Mouse (Mus musculus): ENCODE measurements around the gene Srgap2. TPM values are rescaled to one million over a fixed set of nuclear protein-coding genes. Genes with fewer than 3 reads are reported as not detected.

Gene Srgap2
- polyA plus RNA-seq, 1 experiment from 2014 or later = 20.8 TPM

DNA sequence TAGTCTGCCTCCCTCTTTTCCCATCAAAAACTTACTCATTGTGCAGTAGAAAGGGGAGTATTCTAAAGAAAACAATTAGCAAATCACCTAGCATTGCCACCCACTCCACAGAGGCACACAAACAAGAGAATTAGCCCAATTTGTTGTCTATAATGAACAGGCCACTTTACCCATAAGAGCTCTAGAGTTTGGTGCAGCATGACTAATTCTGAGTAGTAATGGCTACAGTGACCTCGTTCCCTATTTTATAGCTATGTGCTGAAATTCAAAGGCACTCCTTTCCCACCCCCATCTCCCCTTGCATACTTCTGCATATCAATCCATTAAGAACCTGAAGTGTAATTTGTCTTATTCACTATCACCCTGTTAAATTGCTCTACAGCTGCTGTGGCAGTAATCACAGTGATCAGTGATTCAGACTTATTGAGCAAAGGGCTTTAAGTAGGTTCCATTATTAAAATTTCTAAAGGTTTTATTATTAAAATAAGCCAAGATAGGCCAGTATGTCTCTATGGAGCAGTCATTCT, 64.5 kb downstream of the Srgap2 start:
- Histone ChIP-seq H3K4me2 (replicated peaks; ENCODE audit: low read depth, low read length) (no peak overlapping the region), H3K36me3 (ENCODE audit: control insufficient read depth, insufficient read depth, low read length) (no peaks in the 10 kb centered on the region), H3K27ac (ENCODE audit: low read depth, low read length) (no peak overlapping the region), H3K4me1 (ENCODE audit: control insufficient read depth, insufficient read depth, low read length) (no peaks in the 10 kb centered on the region), H3K4me3 (ENCODE audit: low read length) (no peak overlapping the region), H3K9ac (ENCODE audit: low read depth, low read length) (no peak overlapping the region), H3K27me3 (ENCODE audit: control insufficient read depth, insufficient read depth, low read length) (no peaks in the 10 kb centered on the region), H3K9me3 (ENCODE audit: control insufficient read depth, low read length) (no peaks in the 10 kb centered on the region)
- 16% methylated on average over 1 of the region's 1 CpGs for WGBS
- ATAC-seq (ENCODE audit: low FRiP score, low TSS enrichment) = no peak

DNA sequence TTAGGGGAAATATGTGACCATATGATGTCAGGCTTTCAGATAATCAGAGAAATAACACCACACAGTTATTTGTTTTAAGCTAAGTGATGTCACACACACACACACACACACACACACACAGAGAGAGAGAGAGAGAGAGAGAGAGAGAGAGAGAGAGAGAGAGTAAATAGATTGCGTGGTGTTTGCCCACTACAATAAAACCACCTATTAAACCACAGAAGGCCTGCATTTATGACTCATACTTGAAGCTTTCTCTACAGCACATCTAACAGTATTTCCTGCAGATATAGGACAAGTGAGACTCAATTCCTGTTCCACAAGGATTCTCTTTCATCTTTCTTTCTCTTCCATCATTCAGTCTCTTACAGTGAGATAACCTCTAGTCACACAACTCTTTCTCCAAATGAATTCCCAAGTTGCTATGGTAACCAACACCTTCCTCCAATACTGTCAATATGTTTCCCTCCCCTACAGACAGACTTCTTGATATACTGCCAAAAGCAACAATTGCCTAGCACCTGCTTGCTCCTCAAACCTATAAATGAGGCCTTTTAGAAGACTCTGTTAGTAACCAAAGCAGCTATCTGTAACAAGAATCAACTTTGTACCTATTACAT, 66.1 kb downstream of the Srgap2 start:
- WGBS = 81% methylated on average over 1 of the region's 1 CpGs

DNA sequence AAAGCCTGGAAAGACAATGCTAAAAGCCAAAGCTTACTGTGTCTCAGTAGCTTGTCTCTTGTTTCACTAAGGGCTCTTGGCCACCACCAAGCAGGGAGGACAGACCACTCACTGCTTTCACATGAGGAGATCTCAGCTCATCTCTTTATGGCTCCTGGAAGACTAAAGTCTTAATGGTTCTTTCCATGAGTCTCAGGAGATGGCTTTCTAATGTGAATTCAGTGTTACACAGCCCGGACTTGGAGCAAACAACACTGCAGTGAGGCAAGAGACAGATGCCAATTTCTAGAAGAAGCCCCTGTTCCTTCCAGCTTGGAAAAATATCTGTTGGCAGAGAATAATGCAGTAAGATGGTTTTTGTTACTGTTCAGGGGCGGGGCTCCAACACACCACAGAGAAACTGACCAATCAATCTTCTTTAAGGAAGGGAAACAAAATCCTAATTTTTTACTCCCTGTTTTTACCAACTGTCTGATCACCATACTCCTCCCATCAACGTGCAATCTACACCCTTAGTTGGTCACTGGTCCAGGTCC, 71.7 kb downstream of the Srgap2 start:
- H3K9ac ChIP-seq (ENCODE audit: low read depth, low read length) = no peak overlapping the region
- H3K27me3 ChIP-seq (ENCODE audit: control insufficient read depth, insufficient read depth, low read length) = no peaks in the 10 kb centered on the region
- 71% methylated on average over 3 of the region's 3 CpGs for WGBS
- 0 out of 2 replicates have a peak, but pooled peaks cover 3% of the 10 kb centered on the region for H3K4me1 ChIP-seq (ENCODE audit: control insufficient read depth, insufficient read depth, low read length)
- ATAC-seq (ENCODE audit: low FRiP score, low TSS enrichment) = no peak
- no peak overlapping the region for H3K27ac ChIP-seq (ENCODE audit: low read depth, low read length)
- H3K9me3 ChIP-seq (ENCODE audit: control insufficient read depth, low read length) = no peaks in the 10 kb centered on the region
- no peak overlapping the region for H3K4me2 ChIP-seq (replicated peaks; ENCODE audit: low read depth, low read length)
- H3K36me3 ChIP-seq (ENCODE audit: control insufficient read depth, insufficient read depth, low read length) = no peaks in the 10 kb centered on the region
- no peak overlapping the region for H3K4me3 ChIP-seq (ENCODE audit: low read length)

More for the DNA sequence above, 66.1 kb downstream of the Srgap2 start:
- no peak overlapping the region for H3K9ac ChIP-seq (ENCODE audit: low read depth, low read length)
- H3K9me3 ChIP-seq (ENCODE audit: control insufficient read depth, low read length) = no peaks in the 10 kb centered on the region
- ATAC-seq (ENCODE audit: low FRiP score, low TSS enrichment) = no peak
- H3K36me3 ChIP-seq (ENCODE audit: control insufficient read depth, insufficient read depth, low read length) = no peaks in the 10 kb centered on the region
- H3K27me3 ChIP-seq (ENCODE audit: control insufficient read depth, insufficient read depth, low read length) = no peaks in the 10 kb centered on the region
- no peaks in the 10 kb centered on the region for H3K4me1 ChIP-seq (ENCODE audit: control insufficient read depth, insufficient read depth, low read length)
- no peak overlapping the region for H3K27ac ChIP-seq (ENCODE audit: low read depth, low read length)
- no peak overlapping the region for H3K4me3 ChIP-seq (ENCODE audit: low read length)
- H3K4me2 ChIP-seq (replicated peaks; ENCODE audit: low read depth, low read length) = no peak overlapping the region

DNA sequence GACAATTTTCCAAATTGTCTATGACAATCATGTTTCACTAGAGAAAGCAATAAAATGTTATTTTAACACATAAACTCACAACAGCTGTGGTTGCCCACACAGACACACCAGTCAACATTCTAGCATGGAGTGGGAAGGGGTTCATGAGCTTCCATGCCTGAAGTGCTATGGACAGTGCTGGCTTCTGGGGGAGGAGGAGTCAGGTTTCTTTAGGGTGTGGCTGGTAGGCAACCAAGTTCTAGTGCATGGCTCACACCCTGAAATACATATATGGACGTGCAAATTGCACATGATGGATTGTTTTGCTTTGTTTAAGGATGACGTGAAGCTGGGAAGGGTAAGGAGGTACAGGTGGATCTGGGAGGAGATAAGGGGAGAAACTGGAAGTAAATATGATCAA, 72.8 kb downstream of the Srgap2 start:
- no peak overlapping the region for H3K9ac ChIP-seq (ENCODE audit: low read depth, low read length)

DNA sequence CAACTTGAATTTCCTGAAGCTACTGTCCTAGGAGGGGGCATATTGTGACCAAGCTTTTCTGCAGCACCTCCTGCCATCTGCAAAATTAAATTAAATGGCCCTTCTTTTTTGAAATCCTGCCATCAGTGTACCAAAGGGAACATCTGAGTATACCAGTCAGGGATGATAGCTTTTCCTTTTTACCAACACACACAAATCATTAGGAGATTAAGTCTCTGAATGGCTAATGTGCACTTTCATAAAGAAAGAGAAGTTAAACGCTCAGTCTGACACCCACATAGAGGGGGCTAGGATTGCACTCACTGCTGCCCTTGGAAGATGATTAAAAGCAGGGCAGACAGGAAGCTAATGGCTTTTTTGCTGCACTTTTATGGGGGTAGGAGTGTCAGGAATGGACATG, 73.8 kb downstream of the Srgap2 start:
- 19% methylated on average over 1 of the region's 1 CpGs for WGBS
- no peak overlapping the region for H3K4me2 ChIP-seq (replicated peaks; ENCODE audit: low read depth, low read length)
- H3K9ac ChIP-seq (ENCODE audit: low read depth, low read length) = no peak overlapping the region
- no peaks in the 10 kb centered on the region for H3K27me3 ChIP-seq (ENCODE audit: control insufficient read depth, insufficient read depth, low read length)
- H3K36me3 ChIP-seq (ENCODE audit: control insufficient read depth, insufficient read depth, low read length) = no peaks in the 10 kb centered on the region
- H3K4me3 ChIP-seq (ENCODE audit: low read length) = no peak overlapping the region
- no peak overlapping the region for H3K27ac ChIP-seq (ENCODE audit: low read depth, low read length)
- no peaks in the 10 kb centered on the region for H3K9me3 ChIP-seq (ENCODE audit: control insufficient read depth, low read length)
- no peak for ATAC-seq (ENCODE audit: low FRiP score, low TSS enrichment)
- H3K4me1 ChIP-seq (ENCODE audit: control insufficient read depth, insufficient read depth, low read length) = 0 out of 2 replicates have a peak, but pooled peaks cover 3% of the 10 kb centered on the region

More for the DNA sequence above, 72.8 kb downstream of the Srgap2 start:
- Histone ChIP-seq H3K27ac (ENCODE audit: low read depth, low read length) (no peak overlapping the region), H3K36me3 (ENCODE audit: control insufficient read depth, insufficient read depth, low read length) (no peaks in the 10 kb centered on the region), H3K27me3 (ENCODE audit: control insufficient read depth, insufficient read depth, low read length) (no peaks in the 10 kb centered on the region), H3K9me3 (ENCODE audit: control insufficient read depth, low read length) (no peaks in the 10 kb centered on the region), H3K4me3 (ENCODE audit: low read length) (no peak overlapping the region), H3K4me1 (ENCODE audit: control insufficient read depth, insufficient read depth, low read length) (0 out of 2 replicates have a peak, but pooled peaks cover 3% of the 10 kb centered on the region), H3K4me2 (replicated peaks; ENCODE audit: low read depth, low read length) (no peak overlapping the region)
- no peak for ATAC-seq (ENCODE audit: low FRiP score, low TSS enrichment)
- 75% methylated on average over 2 of the region's 2 CpGs for WGBS

DNA sequence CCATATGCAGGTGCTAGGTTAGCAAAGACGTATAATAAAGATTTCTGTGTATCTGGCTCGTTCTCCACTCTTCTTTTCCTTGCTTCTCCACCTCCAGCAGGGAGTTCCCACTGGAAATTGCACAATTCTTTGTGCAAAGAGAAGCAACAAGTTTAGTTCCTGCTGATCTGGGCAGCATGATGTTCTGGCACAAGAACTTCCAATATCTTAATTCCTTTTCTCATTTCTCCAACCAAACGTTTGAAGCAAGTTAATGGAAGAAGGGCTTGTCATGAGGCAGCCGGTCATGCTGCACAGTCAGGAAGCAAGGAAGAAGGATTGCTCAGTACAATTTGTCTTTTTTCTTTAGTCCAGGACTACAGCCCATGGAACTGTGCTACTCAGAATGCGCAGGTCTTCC, 78.8 kb downstream of the Srgap2 start:
- no peak overlapping the region for H3K27ac ChIP-seq (ENCODE audit: low read depth, low read length)

DNA sequence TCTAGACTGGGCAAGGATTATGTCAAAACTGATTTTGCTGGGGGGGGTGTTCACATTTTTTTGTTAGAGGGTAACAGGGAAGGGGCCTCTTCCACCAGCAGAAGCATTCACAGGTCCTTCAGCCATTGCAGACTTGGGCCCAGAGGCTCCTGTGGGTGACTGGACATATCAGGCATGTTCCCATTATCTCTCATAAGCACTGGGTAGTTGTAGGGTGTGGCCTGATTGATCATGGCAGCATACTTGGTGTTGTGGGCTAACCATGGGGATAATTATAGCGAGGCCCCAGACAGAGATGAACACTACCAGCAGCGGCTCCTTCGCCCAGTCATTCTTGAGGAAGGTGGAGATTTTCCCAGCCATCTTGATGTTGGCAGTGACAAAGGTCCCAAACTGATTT, 79.8 kb downstream of the Srgap2 start:
- ATAC-seq (ENCODE audit: low FRiP score, low TSS enrichment) = no peak
- 93% methylated on average over 3 of the region's 3 CpGs for WGBS
- Histone ChIP-seq H3K4me2 (replicated peaks; ENCODE audit: low read depth, low read length) (no peak overlapping the region), H3K9me3 (ENCODE audit: control insufficient read depth, low read length) (no peaks in the 10 kb centered on the region), H3K9ac (ENCODE audit: low read depth, low read length) (no peak overlapping the region), H3K27me3 (ENCODE audit: control insufficient read depth, insufficient read depth, low read length) (no peaks in the 10 kb centered on the region), H3K4me3 (ENCODE audit: low read length) (no peak overlapping the region), H3K27ac (ENCODE audit: low read depth, low read length) (no peak overlapping the region), H3K4me1 (ENCODE audit: control insufficient read depth, insufficient read depth, low read length) (no peaks in the 10 kb centered on the region), H3K36me3 (ENCODE audit: control insufficient read depth, insufficient read depth, low read length) (no peaks in the 10 kb centered on the region)

More for the DNA sequence above, 78.8 kb downstream of the Srgap2 start:
- H3K9ac ChIP-seq (ENCODE audit: low read depth, low read length) = no peak overlapping the region
- H3K9me3 ChIP-seq (ENCODE audit: control insufficient read depth, low read length) = no peaks in the 10 kb centered on the region
- H3K36me3 ChIP-seq (ENCODE audit: control insufficient read depth, insufficient read depth, low read length) = no peaks in the 10 kb centered on the region
- H3K4me2 ChIP-seq (replicated peaks; ENCODE audit: low read depth, low read length) = no peak overlapping the region
- H3K27me3 ChIP-seq (ENCODE audit: control insufficient read depth, insufficient read depth, low read length) = no peaks in the 10 kb centered on the region
- ATAC-seq (ENCODE audit: low FRiP score, low TSS enrichment) = no peak
- H3K4me1 ChIP-seq (ENCODE audit: control insufficient read depth, insufficient read depth, low read length) = no peaks in the 10 kb centered on the region
- no peak overlapping the region for H3K4me3 ChIP-seq (ENCODE audit: low read length)
- 72% methylated on average over 5 of the region's 5 CpGs for WGBS

DNA sequence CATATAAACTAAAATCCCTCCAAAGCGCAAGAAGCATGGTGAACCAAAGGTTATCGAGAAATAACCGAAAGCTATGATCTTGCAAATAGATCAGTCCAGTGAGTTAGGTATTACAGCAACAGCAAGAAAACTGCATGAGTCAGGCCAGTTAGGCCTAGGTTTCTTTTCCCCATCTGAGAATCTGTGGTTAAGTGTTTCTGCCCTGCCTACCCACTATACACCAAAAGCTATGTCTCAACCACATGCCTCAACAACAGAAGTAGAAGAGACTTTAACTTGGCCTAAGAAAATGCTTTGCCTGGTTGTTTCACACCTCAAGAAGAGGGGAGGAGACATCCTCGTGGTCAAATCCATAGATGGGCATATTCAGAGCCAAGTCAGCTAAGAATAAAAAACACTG, 80.6 kb downstream of the Srgap2 start:
- 96% methylated on average over 4 of the region's 4 CpGs for WGBS
- ATAC-seq (ENCODE audit: low FRiP score, low TSS enrichment) = no peak
- no peak overlapping the region for H3K27ac ChIP-seq (ENCODE audit: low read depth, low read length)

DNA sequence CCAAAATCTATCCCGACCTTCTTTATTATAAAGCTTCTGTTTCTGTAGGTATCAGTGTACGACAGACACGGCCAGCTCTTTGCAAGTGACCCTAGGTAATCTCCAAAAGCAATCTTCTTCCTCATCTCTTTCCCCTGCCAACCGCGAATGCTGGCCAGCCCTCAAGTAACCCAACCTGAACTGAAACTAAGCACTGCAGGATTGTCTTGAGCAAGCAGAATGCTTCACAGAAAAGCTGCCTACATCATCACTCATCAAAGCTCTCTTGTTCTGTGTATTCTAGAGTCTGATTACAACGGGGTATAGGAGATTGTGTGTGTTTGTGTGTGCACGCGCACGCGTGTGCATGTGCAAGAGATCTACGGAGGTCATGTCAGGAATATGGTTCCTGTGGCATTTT, 88.6 kb downstream of the Srgap2 start:
- no peaks in the 10 kb centered on the region for H3K27me3 ChIP-seq (ENCODE audit: control insufficient read depth, insufficient read depth, low read length)
- no peak overlapping the region for H3K4me3 ChIP-seq (ENCODE audit: low read length)
- H3K27ac ChIP-seq (ENCODE audit: low read depth, low read length) = no peak overlapping the region
- H3K9ac ChIP-seq (ENCODE audit: low read depth, low read length) = no peak overlapping the region
- H3K36me3 ChIP-seq (ENCODE audit: control insufficient read depth, insufficient read depth, low read length) = no peaks in the 10 kb centered on the region
- no peaks in the 10 kb centered on the region for H3K9me3 ChIP-seq (ENCODE audit: control insufficient read depth, low read length)
- H3K4me2 ChIP-seq (replicated peaks; ENCODE audit: low read depth, low read length) = no peak overlapping the region
- WGBS = 86% methylated on average over 11 of the region's 11 CpGs
- no peak for ATAC-seq (ENCODE audit: low FRiP score, low TSS enrichment)
- H3K4me1 ChIP-seq (ENCODE audit: control insufficient read depth, insufficient read depth, low read length) = no peaks in the 10 kb centered on the region

More for the DNA sequence above, 80.6 kb downstream of the Srgap2 start:
- Histone ChIP-seq H3K36me3 (ENCODE audit: control insufficient read depth, insufficient read depth, low read length) (no peaks in the 10 kb centered on the region), H3K9ac (ENCODE audit: low read depth, low read length) (no peak overlapping the region), H3K4me1 (ENCODE audit: control insufficient read depth, insufficient read depth, low read length) (no peaks in the 10 kb centered on the region), H3K4me3 (ENCODE audit: low read length) (no peak overlapping the region), H3K4me2 (replicated peaks; ENCODE audit: low read depth, low read length) (no peak overlapping the region), H3K9me3 (ENCODE audit: control insufficient read depth, low read length) (no peaks in the 10 kb centered on the region), H3K27me3 (ENCODE audit: control insufficient read depth, insufficient read depth, low read length) (no peaks in the 10 kb centered on the region)
